Mouse (Mus musculus): ENCODE data around the gene Atp8a2. TPM values are rescaled to one million over a fixed set of nuclear protein-coding genes. Genes with fewer than 3 reads are reported as not detected.

Atp8a2 gene
- polyA plus RNA-seq, 1 experiment from 2014 or later, result 10.8 TPM

GRCm38 (mm10) chr14:59604002-59604645, 592.9 kb downstream of the Atp8a2 start:
- Histone ChIP-seq H3K9ac (no peak overlapping the region), H3K27ac (ENCODE audit: poor library complexity, severe bottlenecking) (no peak overlapping the region), H3K4me2 (no peak overlapping the region), H3K36me3 (no peaks in the 10 kb centered on the region), H3K4me3 (no peak overlapping the region), H3K27me3 (replicated peaks) (no peaks in the 10 kb centered on the region; the same call in 1 of the 2 replicates), H3K4me1 (replicated peaks) (no peaks in the 10 kb centered on the region), H3K9me3 (replicated peaks) (no peaks in the 10 kb centered on the region)
- no peak for ATAC-seq (ENCODE audit: insufficient number of reproducible peaks, low FRiP score)
- 60% methylated on average over 5 of the region's 5 CpGs for WGBS

- peak; percentile 6; the same call in 1 of the 2 replicates for ATAC-seq (ENCODE audit: insufficient number of reproducible peaks, low FRiP score)
- 3% methylated on average over 8 of the region's 8 CpGs for WGBS
- peak overlapping the region; percentile 63; the same call in 1 of the 2 replicates for H3K27ac ChIP-seq (ENCODE audit: poor library complexity, severe bottlenecking)
- no peaks in the 10 kb centered on the region for H3K9me3 ChIP-seq (replicated peaks)
- H3K4me3 ChIP-seq, result peak overlapping the region; percentile 71
- H3K4me1 ChIP-seq (replicated peaks), result peaks cover 7% of the 10 kb centered on the region
- no peaks in the 10 kb centered on the region; the same call in 1 of the 2 replicates for H3K27me3 ChIP-seq (replicated peaks)
- peak overlapping the region; percentile 80 for H3K9ac ChIP-seq
- peak overlapping the region; percentile 87 for H3K4me2 ChIP-seq
- H3K36me3 ChIP-seq, result peaks cover 11% of the 10 kb centered on the region
These were observed 598.7 kb downstream of the Atp8a2 start for GRCm38 (mm10) chr14:59598260-59598627.

GRCm38 (mm10) chr14:59597398-59598259, 599.4 kb downstream of the Atp8a2 start, which contains the start of gene Cdadc1:
Cdadc1 (minus strand) TSS chr14:59597959.
- Histone ChIP-seq H3K27me3 (replicated peaks) (no peaks in the 10 kb centered on the region), H3K4me2 (peak within 1 kb of the TSS; percentile 87), H3K4me1 (replicated peaks) (peaks cover 7% of the 10 kb centered on the region), H3K9ac (peak within 1 kb of the TSS; percentile 80), H3K9me3 (replicated peaks) (no peaks in the 10 kb centered on the region), H3K36me3 (peaks cover 15% of the 10 kb centered on the region), H3K4me3 (peak within 1 kb of the TSS; percentile 71), H3K27ac (ENCODE audit: poor library complexity, severe bottlenecking) (peak within 1 kb of the TSS; percentile 63)
- under 1% methylated on average over 48 of the region's 48 CpGs for WGBS
- ATAC-seq (ENCODE audit: insufficient number of reproducible peaks, low FRiP score), result peak; percentile 94

- peaks cover 7% of the 10 kb centered on the region for H3K4me1 ChIP-seq (replicated peaks)
- H3K27me3 ChIP-seq (replicated peaks), result no peaks in the 10 kb centered on the region
- 92% methylated on average over 3 of the region's 3 CpGs for WGBS
- no peak overlapping the region for H3K4me2 ChIP-seq
- no peaks in the 10 kb centered on the region for H3K9me3 ChIP-seq (replicated peaks)
- no peak overlapping the region for H3K9ac ChIP-seq
- no peak overlapping the region for H3K27ac ChIP-seq (ENCODE audit: poor library complexity, severe bottlenecking)
- no peak for ATAC-seq (ENCODE audit: insufficient number of reproducible peaks, low FRiP score)
- H3K36me3 ChIP-seq, result peaks cover 27% of the 10 kb centered on the region
- H3K4me3 ChIP-seq, result no peak overlapping the region
These were observed 602.0 kb downstream of the Atp8a2 start for GRCm38 (mm10) chr14:59594988-59595387.

GRCm38 (mm10) chr14:59592593-59592992, 604.4 kb downstream of the Atp8a2 start:
- Histone ChIP-seq H3K27me3 (replicated peaks) (no peaks in the 10 kb centered on the region), H3K4me3 (no peak overlapping the region), H3K9ac (no peak overlapping the region), H3K9me3 (replicated peaks) (no peaks in the 10 kb centered on the region), H3K36me3 (peaks cover 47% of the 10 kb centered on the region), H3K4me2 (no peak overlapping the region), H3K27ac (ENCODE audit: poor library complexity, severe bottlenecking) (no peak overlapping the region), H3K4me1 (replicated peaks) (peaks cover 7% of the 10 kb centered on the region)
- ATAC-seq (ENCODE audit: insufficient number of reproducible peaks, low FRiP score), result no peak
- WGBS, result 94% methylated on average over 3 of the region's 3 CpGs

GRCm38 (mm10) chr14:59591901-59592300, 605.1 kb downstream of the Atp8a2 start:
- Histone ChIP-seq H3K9ac (no peak overlapping the region), H3K4me3 (no peak overlapping the region), H3K27ac (ENCODE audit: poor library complexity, severe bottlenecking) (no peak overlapping the region), H3K9me3 (replicated peaks) (no peaks in the 10 kb centered on the region), H3K4me2 (no peak overlapping the region), H3K36me3 (peaks cover 47% of the 10 kb centered on the region), H3K27me3 (replicated peaks) (no peaks in the 10 kb centered on the region), H3K4me1 (replicated peaks) (peaks cover 4% of the 10 kb centered on the region)
- ATAC-seq (ENCODE audit: insufficient number of reproducible peaks, low FRiP score), result no peak
- 85% methylated on average over 8 of the region's 8 CpGs for WGBS

- H3K4me2 ChIP-seq, result no peak overlapping the region
- no peak overlapping the region for H3K27ac ChIP-seq (ENCODE audit: poor library complexity, severe bottlenecking)
- H3K27me3 ChIP-seq (replicated peaks), result no peaks in the 10 kb centered on the region
- no peak overlapping the region for H3K4me3 ChIP-seq
- peaks cover 60% of the 10 kb centered on the region for H3K36me3 ChIP-seq
- 75% methylated on average over 1 of the region's 1 CpGs for WGBS
- no peaks in the 10 kb centered on the region for H3K4me1 ChIP-seq (replicated peaks)
- no peaks in the 10 kb centered on the region for H3K9me3 ChIP-seq (replicated peaks)
- no peak overlapping the region for H3K9ac ChIP-seq
- ATAC-seq (ENCODE audit: insufficient number of reproducible peaks, low FRiP score), result no peak
These were observed 606.4 kb downstream of the Atp8a2 start for GRCm38 (mm10) chr14:59590614-59591013.

MicroRNA genes within 50 kb of the gene (microRNA counts, 519-probe panel; counts per million panel counts)
- not detected for microRNA mmu-miR-719

Small RNAs within 50 kb of the gene (microRNA-seq; reads per million reads assigned to microRNA genes)
- gene Mir719, result not detected

Other genes with a start within 250 kb of the Atp8a2 start
- not detected in 2 replicates for gene Nupl1, start 54.3 kb upstream of the Atp8a2 start, polyA plus RNA-seq (2016; fragmentation: Nextera tagmentation; extraction: Ambion mirVana)
- gene Gm49336, start 54.3 kb upstream of the Atp8a2 start, polyA plus RNA-seq (2016; fragmentation: Nextera tagmentation; extraction: Ambion mirVana), result 52.5 and 53.8 TPM in 2 replicates
- 30.5 and 31.1 TPM in 2 replicates for gene Mtmr6, start 68.0 kb upstream of the Atp8a2 start, polyA plus RNA-seq (2016; fragmentation: Nextera tagmentation; extraction: Ambion mirVana)
- 1.1 TPM in 2 replicates for gene Amer2, start 176.1 kb upstream of the Atp8a2 start, polyA plus RNA-seq (2016; fragmentation: Nextera tagmentation; extraction: Ambion mirVana)